Mouse (Mus musculus): ENCODE data around the gene Minos1.

Minos1 gene

GRCm38 (mm10) chr4:139075041-139075711, 55.7 kb downstream of the Minos1 start, which contains the start of gene Htr6:
Gene Htr6 (minus strand): TSS chr4:139075570.
- in situ Hi-C loops (cut with MboI, MseI): loop anchor here in 1 of 2 experiments (25.0 kb wide), 1 partner anchor 187 kb away; no protein-coding TSS in a partner anchor

DNA sequence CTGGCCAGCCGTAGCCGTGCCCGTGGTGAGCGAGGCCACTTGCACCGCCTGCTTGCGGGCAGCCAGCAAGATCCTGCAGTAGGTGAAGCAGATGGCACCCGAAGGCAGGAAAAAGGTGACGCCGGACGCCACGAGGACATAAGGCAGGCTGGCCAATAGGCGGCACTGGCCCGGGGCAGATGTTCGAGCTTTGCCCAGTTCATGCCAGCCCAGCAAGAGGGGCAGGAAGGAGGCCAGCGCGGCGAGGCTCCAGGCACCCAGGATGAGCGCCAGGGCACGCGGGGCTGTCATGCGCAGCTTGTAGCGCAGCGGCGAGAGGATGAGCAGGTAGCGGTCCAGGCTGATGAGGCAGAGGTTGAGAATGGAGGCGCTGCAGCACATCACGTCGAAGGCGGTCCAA, 56.9 kb downstream of the Minos1 start:
- in situ Hi-C loops (cut with MboI, MseI): loop anchor here in 1 of 2 experiments (25.0 kb wide), 1 partner anchor 988 kb away; no protein-coding TSS in a partner anchor

- in situ Hi-C loops (cut with MboI, MseI): loop anchor here in 1 of 2 experiments (25.0 kb wide), 1 partner anchor 994 kb away; no protein-coding TSS in a partner anchor
Measured at GRCm38 (mm10) chr4:139068287-139068686, 62.6 kb downstream of the Minos1 start.

DNA sequence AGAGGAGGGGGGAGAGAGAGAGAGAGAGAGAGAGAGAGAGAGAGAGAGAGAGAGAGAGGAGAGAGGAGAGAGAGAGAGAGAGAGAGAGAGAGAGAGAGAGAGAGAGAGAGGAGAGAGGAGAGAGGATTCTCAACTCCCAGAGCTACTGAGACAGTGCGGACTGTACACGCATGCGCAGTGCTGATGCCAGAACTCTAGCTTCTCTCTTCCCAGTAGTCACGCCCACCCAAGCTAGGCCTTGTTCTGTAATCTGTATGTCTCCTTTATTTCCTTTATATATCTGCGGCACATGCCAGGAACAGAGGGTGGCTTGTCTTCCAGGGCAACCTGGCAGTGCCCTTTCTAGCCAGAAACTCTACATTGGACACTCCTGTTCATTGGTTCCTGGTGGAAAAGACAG, 66.1 kb downstream of the Minos1 start:
- in situ Hi-C loops (cut with MboI, MseI): loop anchor here in 1 of 2 experiments (25.0 kb wide), 1 partner anchor 997 kb away; no protein-coding TSS in a partner anchor

- in situ Hi-C loops (cut with MboI, MseI): loop anchor here in 1 of 2 experiments (25.0 kb wide), 1 partner anchor 1003 kb away; no protein-coding TSS in a partner anchor
Measured at GRCm38 (mm10) chr4:139059569-139059968, 71.3 kb downstream of the Minos1 start.

GRCm38 (mm10) chr4:139058029-139058428, 72.9 kb downstream of the Minos1 start:
- in situ Hi-C loops (cut with MboI, MseI): loop anchor here in 1 of 2 experiments (25.0 kb wide), 1 partner anchor 1004 kb away; no protein-coding TSS in a partner anchor

- in situ Hi-C loops (cut with MboI, MseI): loop anchor here in 1 of 2 experiments (25.0 kb wide), 1 partner anchor 1005 kb away; no protein-coding TSS in a partner anchor
Measured at GRCm38 (mm10) chr4:139057291-139057690, 73.6 kb downstream of the Minos1 start.

DNA sequence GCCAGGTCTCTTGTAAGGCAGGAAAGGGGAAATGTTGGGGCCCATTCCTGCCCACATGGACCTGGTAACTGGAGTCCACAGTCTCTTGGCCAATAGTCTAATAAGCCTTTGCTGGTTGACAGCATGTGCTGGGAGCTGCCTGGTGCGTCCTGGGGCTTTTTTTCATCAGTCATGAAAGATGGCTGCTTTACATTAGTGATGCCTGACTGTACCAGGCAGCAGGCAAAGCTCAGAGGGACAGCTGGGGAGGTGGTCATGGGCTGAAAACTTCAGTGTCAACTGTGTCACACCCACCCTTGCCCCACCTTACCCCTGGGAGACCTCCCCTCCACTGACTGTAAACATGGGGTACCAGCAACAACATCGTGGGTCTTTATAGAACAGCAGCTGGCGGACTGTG, 75.2 kb downstream of the Minos1 start:
- in situ Hi-C loops (cut with MboI, MseI): loop anchor here in 1 of 2 experiments (25.0 kb wide), 1 partner anchor 1007 kb away; no protein-coding TSS in a partner anchor

DNA sequence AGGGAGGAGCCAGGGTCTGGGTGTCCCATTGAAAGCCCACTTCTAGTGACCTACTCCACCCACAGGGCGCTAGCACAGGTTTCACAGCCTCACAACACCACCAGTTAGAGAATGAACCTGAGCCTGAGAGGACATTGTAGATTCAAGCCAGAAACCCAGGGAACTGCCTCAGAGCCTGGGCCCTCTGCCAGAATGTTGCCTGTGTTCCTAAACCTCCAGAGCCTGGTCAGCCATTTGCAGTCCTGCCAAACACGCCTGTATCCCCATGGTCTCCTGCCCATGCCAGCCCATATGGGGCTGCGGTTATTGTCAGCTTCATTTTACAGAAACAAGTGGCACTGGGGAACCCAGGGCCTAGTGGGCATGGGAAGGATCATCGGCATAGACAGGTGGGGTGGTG, 75.6 kb downstream of the Minos1 start:
- in situ Hi-C loops (cut with MboI, MseI): loop anchor here in 1 of 2 experiments (25.0 kb wide), 1 partner anchor 1007 kb away; no protein-coding TSS in a partner anchor

- in situ Hi-C loops (cut with MboI, MseI): loop anchor here in 1 of 2 experiments (25.0 kb wide), 1 partner anchor 1008 kb away; no protein-coding TSS in a partner anchor
Measured at GRCm38 (mm10) chr4:139054300-139054923, 76.5 kb downstream of the Minos1 start.

DNA sequence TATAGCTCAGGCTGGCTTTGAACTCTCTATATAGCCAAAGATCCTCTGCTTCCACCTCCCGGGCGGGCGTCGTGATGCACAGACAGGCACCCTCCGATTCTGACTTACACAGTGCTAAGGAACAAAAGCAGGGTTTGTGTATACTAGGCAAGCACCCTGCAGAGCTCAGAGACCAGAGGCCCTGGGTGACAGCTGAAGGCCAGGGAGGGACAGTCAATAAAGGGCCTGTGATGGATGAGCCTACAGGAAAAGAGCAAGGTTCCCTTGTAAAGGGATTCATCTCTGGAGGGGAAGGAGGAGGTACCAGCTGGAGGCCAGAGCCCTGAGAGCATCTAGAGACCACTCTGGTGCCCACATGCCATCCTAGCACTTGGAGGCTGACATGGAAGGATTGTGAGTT, 77.5 kb downstream of the Minos1 start:
- in situ Hi-C loops (cut with MboI, MseI): loop anchor here in 1 of 2 experiments (25.0 kb wide), 1 partner anchor 1009 kb away; no protein-coding TSS in a partner anchor

GRCm38 (mm10) chr4:139052796-139053195, 78.1 kb downstream of the Minos1 start:
- in situ Hi-C loops (cut with MboI, MseI): loop anchor here in 1 of 2 experiments (25.0 kb wide), 1 partner anchor 1010 kb away; no protein-coding TSS in a partner anchor

All from T-helper 17 cell (primary cell).